Mouse (Mus musculus): ENCODE data around the gene Tnpo2.
A peak's percentile ranks its signal among the peaks of the same experiment; 100 is the strongest.

Gene Tnpo2

GRCm38 (mm10) chr8:85027922-85028321, 8.8 kb upstream of the Tnpo2 start:
- DNase-seq: no peak

- DNase-seq: no peak
Observed at GRCm38 (mm10) chr8:85029271-85029670, 7.4 kb upstream of the Tnpo2 start.

DNA sequence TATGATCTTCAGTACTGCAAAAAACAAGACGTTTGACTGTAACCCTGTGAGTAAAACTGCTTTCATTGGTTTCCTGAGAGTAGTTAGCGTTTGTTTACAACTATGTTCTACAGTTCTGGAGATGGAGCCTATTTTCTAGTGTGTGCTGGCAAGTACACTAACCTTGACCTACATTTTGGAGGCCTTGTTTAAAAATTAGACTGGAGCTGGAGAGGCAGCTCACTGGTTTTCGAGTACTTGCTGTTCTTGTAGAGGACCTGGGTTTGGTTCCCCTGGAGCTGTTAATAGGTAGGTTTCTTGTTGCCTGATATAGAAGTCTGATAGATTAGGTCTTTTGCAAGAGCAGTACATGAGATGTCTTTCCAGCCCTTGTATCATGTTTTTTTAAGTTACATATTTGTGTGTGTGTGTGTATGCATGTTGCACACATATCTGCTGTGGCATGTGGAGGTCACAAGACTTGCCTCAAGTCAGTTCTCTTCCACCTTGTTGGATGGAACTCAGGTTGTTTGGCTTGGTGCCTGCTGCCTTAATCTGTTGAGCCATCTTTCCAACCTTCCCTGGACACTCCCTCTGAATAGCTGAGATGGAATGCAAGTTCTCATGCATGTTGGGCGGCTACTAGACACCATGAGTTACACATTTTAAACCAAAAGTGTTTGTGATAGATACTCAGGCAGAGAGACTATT, 3.9 kb upstream of the Tnpo2 start:
- DNase-seq: no peak

GRCm38 (mm10) chr8:85033867-85034266, 2.8 kb upstream of the Tnpo2 start:
- DNase-seq: no peak

DNA sequence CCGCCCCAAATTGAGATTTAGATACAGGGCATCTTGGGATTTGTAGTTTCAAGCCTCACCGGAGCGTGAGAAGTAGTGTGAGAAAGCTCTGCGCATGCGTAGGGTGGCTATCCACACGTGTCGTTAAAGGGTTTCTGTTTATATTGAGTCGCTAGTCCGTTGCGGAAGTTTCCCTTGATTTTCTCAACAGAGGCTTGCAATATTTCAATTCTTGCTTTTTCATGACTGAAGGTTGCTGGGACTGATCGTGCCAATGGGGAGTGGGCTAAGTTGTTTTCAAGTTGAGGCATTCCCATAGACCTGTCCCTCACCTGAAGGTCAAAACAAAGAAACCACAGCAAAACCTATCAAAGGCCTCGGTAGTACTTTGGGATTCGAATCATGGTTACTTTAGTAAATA, 2.0 kb upstream of the Tnpo2 start:
- DNase-seq: peak; percentile 64 to 77

GRCm38 (mm10) chr8:85035165-85035727, 1.5 kb upstream of the Tnpo2 start:
- DNase-seq: no peak

- no peak for DNase-seq
Observed at GRCm38 (mm10) chr8:85035728-85036310, 896 bp upstream of the Tnpo2 start.

GRCm38 (mm10) chr8:85036381-85036717, 366 bp upstream of the Tnpo2 start:
- no peak for DNase-seq

DNA sequence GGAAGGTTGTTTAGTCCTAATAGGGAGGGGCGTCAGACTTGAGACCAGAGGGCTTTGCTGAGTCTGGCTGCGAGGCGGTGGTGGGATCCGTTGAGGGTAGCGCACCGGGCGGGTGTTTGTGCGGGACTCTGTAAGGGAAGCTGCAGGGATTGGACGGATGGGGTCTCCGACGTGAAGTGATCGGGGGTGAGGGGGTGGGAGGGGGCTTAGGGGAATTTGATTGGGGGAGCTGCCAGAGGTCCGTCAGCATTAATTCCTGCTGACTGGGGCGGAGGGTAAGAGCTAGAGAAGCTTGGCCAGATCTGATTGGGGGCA, 608 bp downstream of the Tnpo2 start:
- DNase-seq: no peak

GRCm38 (mm10) chr8:85037681-85038531, 1.2 kb downstream of the Tnpo2 start:
- peak; percentile 60 to 64 for DNase-seq

DNA sequence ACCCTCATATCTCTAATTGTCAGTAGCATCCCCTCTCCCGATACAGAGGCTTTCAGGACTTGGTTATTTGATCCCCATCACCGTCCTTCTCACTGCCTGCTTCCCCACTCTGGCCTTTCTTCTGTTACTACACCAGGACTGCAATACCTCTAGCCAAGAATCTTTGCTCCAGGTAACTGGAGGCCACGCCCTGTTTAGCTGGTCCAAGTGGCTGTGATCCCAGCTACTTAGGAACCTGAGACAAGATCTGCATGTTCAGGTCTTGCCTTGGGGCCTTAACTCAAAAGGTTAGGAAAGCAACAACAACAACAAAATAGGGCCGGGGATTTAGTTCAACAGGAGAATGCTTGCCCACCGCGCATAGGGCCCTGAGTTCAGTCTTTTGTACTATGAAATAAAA, 6.9 kb downstream of the Tnpo2 start:
- DNase-seq: no peak

DNA sequence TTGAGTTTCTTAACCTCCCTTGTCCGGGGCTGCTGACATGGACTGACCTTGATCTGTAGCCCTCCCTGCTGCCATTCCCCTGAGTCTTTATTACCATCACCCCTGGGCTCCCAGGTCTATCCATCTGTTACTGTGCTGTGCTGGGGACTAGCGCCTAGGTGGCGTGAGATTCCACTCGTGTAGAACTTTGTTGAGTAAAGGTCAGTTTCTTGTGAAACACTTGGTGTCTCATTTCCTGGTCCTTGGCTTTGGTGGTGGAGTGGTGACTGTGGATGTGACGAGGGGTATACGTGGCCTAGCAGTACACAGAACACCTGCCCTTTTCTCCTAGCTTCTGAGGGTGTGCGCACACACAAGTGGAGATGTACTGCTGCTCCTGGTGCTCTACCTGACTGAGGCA, 20.7 kb downstream of the Tnpo2 start:
- no peak for DNase-seq

DNA sequence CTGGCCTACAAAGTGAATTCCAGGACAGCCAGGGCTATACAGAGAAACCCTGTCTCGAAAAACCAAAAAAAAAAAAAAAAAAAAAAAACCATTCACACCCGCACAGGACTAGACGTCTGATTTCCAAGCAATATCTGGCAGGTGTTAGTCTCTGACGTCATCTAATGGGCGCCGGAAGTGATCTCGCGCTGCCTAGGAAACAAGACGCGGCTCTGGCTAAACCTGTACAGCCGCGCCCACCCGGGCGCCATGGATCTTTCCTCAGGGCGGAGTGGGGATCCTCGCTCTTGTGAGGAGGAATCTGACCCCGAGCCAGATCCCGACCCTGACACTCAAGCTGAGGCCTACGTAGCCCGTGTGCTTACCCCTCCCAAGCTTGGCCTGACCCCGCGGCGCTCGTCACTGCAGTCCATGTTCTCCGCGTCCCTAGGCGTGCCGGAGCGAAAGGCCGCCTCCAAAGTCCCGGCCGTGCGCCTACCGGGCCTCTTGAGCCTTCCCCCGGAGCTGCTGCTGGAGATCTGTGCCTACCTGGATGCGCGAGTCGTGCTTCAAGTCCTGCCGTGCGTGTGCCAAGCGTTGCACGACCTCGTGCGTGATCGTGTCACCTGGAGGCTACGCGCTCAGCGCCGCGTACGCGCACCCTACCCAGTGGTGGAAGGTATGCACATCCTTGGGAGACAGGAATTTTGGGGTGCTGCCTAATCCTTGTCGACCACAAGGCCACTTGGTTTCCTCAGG, 23.3 kb downstream of the Tnpo2 start, which contains the start of gene Fbxw9:
TSS of gene Fbxw9 (plus strand) at position 177 of the 738 bp plus-strand sequence.
- DNase-seq: peak; percentile 68 to 79

DNA sequence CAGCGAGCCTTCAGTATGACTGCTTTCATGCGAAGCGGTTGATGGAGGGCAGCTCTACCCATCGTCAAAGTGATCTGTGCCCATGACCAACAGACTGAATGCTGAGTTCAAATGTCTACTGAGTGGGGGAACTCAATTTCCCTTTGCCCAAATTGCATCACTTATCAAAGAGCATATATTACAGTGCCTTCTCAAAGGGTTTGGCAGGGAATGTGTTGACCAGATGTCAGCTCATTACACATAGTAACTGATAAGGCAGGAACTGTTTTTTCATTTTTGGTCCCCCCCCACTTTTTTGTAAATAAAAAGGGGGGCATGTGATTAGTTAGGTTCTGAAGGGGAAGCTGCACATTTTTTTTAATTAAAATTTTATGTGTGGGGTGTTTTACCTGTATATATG, 25.9 kb downstream of the Tnpo2 start:
- no peak for DNase-seq

DNA sequence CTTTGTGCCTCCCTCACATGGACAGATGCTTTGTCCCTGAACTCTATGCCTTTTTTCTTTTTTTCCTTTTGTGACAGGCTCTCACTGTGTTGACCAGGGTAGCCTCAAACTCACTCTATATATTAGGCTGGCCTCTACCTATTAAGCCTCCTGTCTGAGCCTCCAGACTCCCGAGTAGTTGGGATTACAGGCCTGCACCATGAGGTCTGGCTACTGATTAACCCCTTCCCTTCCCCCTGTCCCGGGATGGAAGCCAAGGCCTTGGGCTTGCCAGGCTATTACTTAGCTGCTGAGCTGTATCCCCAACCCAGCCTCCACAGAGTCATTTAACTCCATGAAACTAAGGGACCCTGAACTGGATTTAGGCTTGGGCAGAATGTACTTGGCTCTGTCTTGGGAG, 28.5 kb downstream of the Tnpo2 start:
- no peak for DNase-seq

- DNase-seq: no peak
Observed at GRCm38 (mm10) chr8:85067155-85067554, 30.4 kb downstream of the Tnpo2 start.

DNA sequence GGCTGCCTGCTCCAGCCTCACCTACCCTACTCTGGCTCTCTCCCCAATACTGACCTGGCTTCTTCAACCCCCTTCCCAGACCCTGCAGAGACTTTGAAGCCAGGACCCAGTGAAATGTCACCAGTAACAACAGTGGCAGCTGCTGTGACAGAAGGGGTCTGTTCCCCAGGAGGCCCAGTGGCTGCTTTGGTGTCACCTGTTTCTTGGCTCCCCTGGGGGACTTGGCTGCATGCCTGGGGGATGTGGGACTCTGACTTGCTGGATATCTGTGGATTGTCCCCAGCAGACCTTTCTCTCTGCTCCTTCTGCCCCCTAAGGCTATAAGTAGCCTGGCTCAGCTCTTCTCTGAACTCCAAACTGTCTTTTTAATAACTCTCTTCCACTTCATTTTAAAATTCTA, 31.3 kb downstream of the Tnpo2 start, which contains the start of gene Gm5741:
TSS of gene Gm5741 (minus strand) at position 1 of the 400 bp plus-strand sequence.
- no peak for DNase-seq

DNA sequence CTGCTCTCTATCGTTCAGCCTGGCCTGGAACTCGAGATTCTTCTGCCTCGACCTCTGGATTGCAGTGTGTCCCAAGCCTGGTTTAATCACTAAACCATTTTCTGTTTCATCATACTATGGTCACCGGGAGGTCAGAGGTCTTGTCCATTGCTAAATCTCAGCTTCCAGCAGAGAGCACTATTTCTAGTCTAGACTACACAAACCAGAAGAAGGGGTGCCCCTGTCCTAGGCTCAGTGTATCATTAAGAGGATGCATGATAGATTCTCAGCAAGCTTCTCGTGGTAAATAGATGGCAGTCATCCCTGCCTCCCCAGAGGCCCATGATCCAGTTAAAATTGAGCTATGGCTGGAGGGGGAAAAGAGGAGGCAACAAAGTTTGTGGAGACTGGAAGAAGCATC, 34.3 kb downstream of the Tnpo2 start:
- DNase-seq: no peak

DNA sequence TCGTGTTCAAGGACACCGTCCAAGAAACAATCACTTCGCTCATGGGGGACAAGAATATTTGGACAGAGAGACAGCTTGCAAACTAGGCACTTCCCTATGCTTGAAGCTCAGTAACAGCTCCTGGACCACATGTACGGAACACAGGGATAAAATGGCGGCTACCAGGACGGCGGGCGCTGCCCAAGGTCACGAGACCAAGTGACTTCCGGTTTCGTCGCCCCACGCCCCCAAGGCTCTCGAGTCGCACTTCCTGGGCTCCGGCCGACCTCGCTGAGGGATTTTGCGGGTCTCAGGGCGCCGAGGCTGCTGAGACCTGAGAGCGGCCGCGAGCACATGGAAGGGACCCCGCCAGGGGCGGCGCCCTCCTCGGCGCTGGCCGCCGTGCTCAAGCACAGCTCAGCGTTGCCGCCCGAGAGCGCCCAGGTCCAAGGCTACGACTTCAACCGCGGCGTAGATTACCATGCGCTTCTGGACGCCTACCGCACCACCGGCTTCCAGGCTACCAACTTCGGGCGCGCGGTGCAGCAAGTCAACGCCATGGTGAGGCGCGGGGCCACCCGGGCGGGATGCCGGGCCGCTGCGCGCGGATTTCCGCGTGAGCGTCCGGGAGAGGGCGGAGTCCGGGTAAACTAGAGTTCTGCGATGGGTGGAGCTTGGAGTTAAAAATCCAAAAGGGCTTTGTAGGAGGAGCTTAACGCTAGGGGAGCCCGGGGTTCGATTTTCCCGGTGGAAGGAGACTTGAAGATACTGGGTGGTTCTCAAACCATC, 35.0 kb downstream of the Tnpo2 start, which contains the start of gene Dhps:
TSS of gene Dhps (plus strand) at position 244 of the 768 bp plus-strand sequence.
- DNase-seq: peak; percentile 81 to 85

DNA sequence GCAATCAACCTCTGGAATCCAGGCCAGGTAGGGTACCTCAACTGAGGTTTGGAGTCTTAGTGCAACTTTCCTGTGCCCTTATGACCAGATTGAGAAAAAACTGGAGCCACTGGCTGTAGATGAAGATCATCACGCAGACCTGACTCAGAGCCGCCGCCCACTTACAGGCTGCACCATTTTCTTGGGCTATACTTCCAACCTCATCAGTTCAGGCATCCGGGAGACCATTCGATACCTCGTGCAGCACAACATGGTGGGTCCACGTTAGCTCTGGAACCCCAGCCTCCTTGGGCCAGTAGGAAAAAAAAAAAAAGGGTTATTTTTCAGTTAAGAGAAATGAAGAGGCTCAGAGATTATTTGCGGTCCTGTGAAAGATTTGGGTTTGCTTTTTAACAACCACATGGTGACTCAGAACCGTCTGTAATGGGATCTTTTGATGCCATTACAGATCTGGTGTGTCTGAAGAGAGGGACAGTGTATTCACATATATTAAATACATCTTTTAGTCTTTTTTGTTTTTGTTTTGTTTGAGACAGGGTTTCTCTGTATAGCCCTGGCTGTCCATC, 35.7 kb downstream of the Tnpo2 start:
- no peak for DNase-seq

DNA sequence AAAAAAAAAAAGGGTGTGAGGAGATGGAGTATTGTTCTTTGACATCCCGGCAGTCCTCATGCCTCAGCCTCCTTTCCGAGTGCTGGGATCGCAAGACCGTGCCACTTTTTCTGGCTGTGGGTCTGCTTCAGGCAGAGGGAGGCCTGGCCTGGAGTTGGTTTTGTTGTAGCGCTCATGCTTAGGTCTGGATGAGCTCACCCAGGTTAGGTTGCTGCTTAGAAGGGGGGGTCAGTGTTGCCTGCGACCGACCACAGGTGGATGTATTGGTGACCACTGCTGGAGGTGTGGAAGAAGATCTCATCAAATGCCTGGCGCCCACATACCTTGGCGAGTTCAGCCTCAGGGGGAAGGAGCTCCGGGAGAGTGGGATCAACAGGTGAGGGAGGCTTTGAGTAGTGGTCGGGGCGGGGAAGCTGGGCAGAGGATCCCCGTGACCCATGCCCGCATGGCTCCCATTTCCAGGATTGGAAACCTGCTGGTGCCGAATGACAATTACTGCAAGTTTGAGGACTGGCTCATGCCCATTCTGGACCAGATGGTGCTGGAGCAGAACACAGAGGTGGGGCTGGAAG, 36.4 kb downstream of the Tnpo2 start:
- DNase-seq: no peak

Measured in thymus, adult 18-20 months (tissue).